Mouse (Mus musculus): ENCODE results near the gene Ptprj. TPM values are rescaled to one million over a fixed set of nuclear protein-coding genes. Genes with fewer than 3 reads are reported as not detected.

Gene Ptprj
- polyA plus RNA-seq, 1 experiment from 2014 or later: 1.7 TPM

GRCm38 (mm10) chr2:90566773-90567528 is 13.5 kb downstream of the Ptprj start:
- H3K27ac ChIP-seq (ENCODE audit: low read depth, low read length): no peak overlapping the region
- no peak for ATAC-seq (replicated peaks; ENCODE audit: insufficient number of reproducible peaks, low FRiP score, low TSS enrichment)
- H3K36me3 ChIP-seq (ENCODE audit: control insufficient read depth, insufficient read depth, low read length): no peaks in the 10 kb centered on the region
- H3K9me3 ChIP-seq (replicated peaks; ENCODE audit: control insufficient read depth, low read length): 0 out of 2 replicates have a peak, but pooled peaks cover 2% of the 10 kb centered on the region
- H3K9ac ChIP-seq (ENCODE audit: low read depth, low read length): no peak overlapping the region
- peaks cover 14% of the 10 kb centered on the region for H3K4me1 ChIP-seq (ENCODE audit: control insufficient read depth, insufficient read depth, low read length)
- no peak overlapping the region for H3K4me3 ChIP-seq (ENCODE audit: low read depth, low read length)
- H3K4me2 ChIP-seq: no peak overlapping the region
- no peaks in the 10 kb centered on the region for H3K27me3 ChIP-seq (ENCODE audit: control insufficient read depth, insufficient read depth, low read length)
- WGBS (ENCODE audit: insufficient replicate concordance): 66% methylated on average over 8 of the region's 8 CpGs

GRCm38 (mm10) chr2:90566046-90566445 is 14.4 kb downstream of the Ptprj start:
- whole genome bisulfite sequencing (ENCODE audit: insufficient replicate concordance): 58% methylated on average over 7 of the region's 7 CpGs
- Histone ChIP-seq H3K4me2 (no peak overlapping the region), H3K27me3 (ENCODE audit: control insufficient read depth, insufficient read depth, low read length) (no peaks in the 10 kb centered on the region), H3K36me3 (ENCODE audit: control insufficient read depth, insufficient read depth, low read length) (no peaks in the 10 kb centered on the region), H3K4me3 (ENCODE audit: low read depth, low read length) (no peak overlapping the region), H3K27ac (ENCODE audit: low read depth, low read length) (no peak overlapping the region), H3K9me3 (replicated peaks; ENCODE audit: control insufficient read depth, low read length) (0 out of 2 replicates have a peak, but pooled peaks cover 2% of the 10 kb centered on the region), H3K9ac (ENCODE audit: low read depth, low read length) (no peak overlapping the region), H3K4me1 (ENCODE audit: control insufficient read depth, insufficient read depth, low read length) (peaks cover 16% of the 10 kb centered on the region)
- ATAC-seq (replicated peaks; ENCODE audit: insufficient number of reproducible peaks, low FRiP score, low TSS enrichment): no peak

GRCm38 (mm10) chr2:90565192-90565929 is 15.1 kb downstream of the Ptprj start:
- Histone ChIP-seq H3K4me2 (no peak overlapping the region), H3K9me3 (replicated peaks; ENCODE audit: control insufficient read depth, low read length) (0 out of 2 replicates have a peak, but pooled peaks cover 2% of the 10 kb centered on the region), H3K9ac (ENCODE audit: low read depth, low read length) (no peak overlapping the region), H3K27me3 (ENCODE audit: control insufficient read depth, insufficient read depth, low read length) (no peaks in the 10 kb centered on the region), H3K4me3 (ENCODE audit: low read depth, low read length) (no peak overlapping the region), H3K4me1 (ENCODE audit: control insufficient read depth, insufficient read depth, low read length) (peaks cover 22% of the 10 kb centered on the region), H3K36me3 (ENCODE audit: control insufficient read depth, insufficient read depth, low read length) (no peaks in the 10 kb centered on the region), H3K27ac (ENCODE audit: low read depth, low read length) (no peak overlapping the region)
- WGBS (ENCODE audit: insufficient replicate concordance): 90% methylated on average over 7 of the region's 7 CpGs
- no peak for ATAC-seq (replicated peaks; ENCODE audit: insufficient number of reproducible peaks, low FRiP score, low TSS enrichment)

GRCm38 (mm10) chr2:90564552-90564951 is 15.9 kb downstream of the Ptprj start:
- no peak for ATAC-seq (replicated peaks; ENCODE audit: insufficient number of reproducible peaks, low FRiP score, low TSS enrichment)
- Histone ChIP-seq H3K4me1 (ENCODE audit: control insufficient read depth, insufficient read depth, low read length) (peaks cover 30% of the 10 kb centered on the region), H3K27ac (ENCODE audit: low read depth, low read length) (no peak overlapping the region)

GRCm38 (mm10) chr2:90563171-90563570 is 17.3 kb downstream of the Ptprj start:
- H3K27ac ChIP-seq (ENCODE audit: low read depth, low read length): no peak overlapping the region
- H3K9ac ChIP-seq (ENCODE audit: low read depth, low read length): no peak overlapping the region
- peaks cover 33% of the 10 kb centered on the region for H3K4me1 ChIP-seq (ENCODE audit: control insufficient read depth, insufficient read depth, low read length)
- H3K36me3 ChIP-seq (ENCODE audit: control insufficient read depth, insufficient read depth, low read length): no peaks in the 10 kb centered on the region
- ATAC-seq (replicated peaks; ENCODE audit: insufficient number of reproducible peaks, low FRiP score, low TSS enrichment): no peak
- no peak overlapping the region for H3K4me3 ChIP-seq (ENCODE audit: low read depth, low read length)
- 66% methylated on average over 4 of the region's 4 CpGs for WGBS (ENCODE audit: insufficient replicate concordance)
- H3K27me3 ChIP-seq (ENCODE audit: control insufficient read depth, insufficient read depth, low read length): no peaks in the 10 kb centered on the region
- no peak overlapping the region for H3K4me2 ChIP-seq
- no peaks in the 10 kb centered on the region for H3K9me3 ChIP-seq (replicated peaks; ENCODE audit: control insufficient read depth, low read length)

More at GRCm38 (mm10) chr2:90564552-90564951, 15.9 kb downstream of the Ptprj start:
- Histone ChIP-seq H3K9ac (ENCODE audit: low read depth, low read length) (no peak overlapping the region), H3K27me3 (ENCODE audit: control insufficient read depth, insufficient read depth, low read length) (no peaks in the 10 kb centered on the region), H3K9me3 (replicated peaks; ENCODE audit: control insufficient read depth, low read length) (0 out of 2 replicates have a peak, but pooled peaks cover 2% of the 10 kb centered on the region), H3K4me3 (ENCODE audit: low read depth, low read length) (no peak overlapping the region), H3K4me2 (no peak overlapping the region), H3K36me3 (ENCODE audit: control insufficient read depth, insufficient read depth, low read length) (no peaks in the 10 kb centered on the region)
- 76% methylated on average over 8 of the region's 8 CpGs for WGBS (ENCODE audit: insufficient replicate concordance)

- Histone ChIP-seq H3K4me3 (ENCODE audit: low read depth, low read length) (no peak overlapping the region), H3K36me3 (ENCODE audit: control insufficient read depth, insufficient read depth, low read length) (no peaks in the 10 kb centered on the region), H3K27me3 (ENCODE audit: control insufficient read depth, insufficient read depth, low read length) (no peaks in the 10 kb centered on the region), H3K4me1 (ENCODE audit: control insufficient read depth, insufficient read depth, low read length) (peaks cover 33% of the 10 kb centered on the region), H3K9me3 (replicated peaks; ENCODE audit: control insufficient read depth, low read length) (no peaks in the 10 kb centered on the region), H3K4me2 (no peak overlapping the region), H3K27ac (ENCODE audit: low read depth, low read length) (no peak overlapping the region), H3K9ac (ENCODE audit: low read depth, low read length) (no peak overlapping the region)
- 55% methylated on average over 8 of the region's 8 CpGs for WGBS (ENCODE audit: insufficient replicate concordance)
- no peak for ATAC-seq (replicated peaks; ENCODE audit: insufficient number of reproducible peaks, low FRiP score, low TSS enrichment)
Measured at GRCm38 (mm10) chr2:90562126-90562670, 18.2 kb downstream of the Ptprj start.

- Histone ChIP-seq H3K4me2 (peak overlapping the region; percentile 7; the same call in 1 of the 2 replicates), H3K4me3 (ENCODE audit: low read depth, low read length) (no peak overlapping the region), H3K27ac (ENCODE audit: low read depth, low read length) (peak overlapping the region; percentile 74; the same call in 1 of the 2 replicates), H3K4me1 (ENCODE audit: control insufficient read depth, insufficient read depth, low read length) (peaks cover 24% of the 10 kb centered on the region), H3K9me3 (replicated peaks; ENCODE audit: control insufficient read depth, low read length) (no peaks in the 10 kb centered on the region), H3K9ac (ENCODE audit: low read depth, low read length) (no peak overlapping the region), H3K36me3 (ENCODE audit: control insufficient read depth, insufficient read depth, low read length) (no peaks in the 10 kb centered on the region), H3K27me3 (ENCODE audit: control insufficient read depth, insufficient read depth, low read length) (no peaks in the 10 kb centered on the region)
- ATAC-seq (replicated peaks; ENCODE audit: insufficient number of reproducible peaks, low FRiP score, low TSS enrichment): peak; percentile 90
- 31% methylated on average over 6 of the region's 6 CpGs for WGBS (ENCODE audit: insufficient replicate concordance)
Measured at GRCm38 (mm10) chr2:90560197-90560843, 20.1 kb downstream of the Ptprj start.

GRCm38 (mm10) chr2:90559688-90560196 is 20.7 kb downstream of the Ptprj start:
- peak overlapping the region; percentile 74 for H3K27ac ChIP-seq (ENCODE audit: low read depth, low read length)
- no peaks in the 10 kb centered on the region for H3K36me3 ChIP-seq (ENCODE audit: control insufficient read depth, insufficient read depth, low read length)
- no peak overlapping the region for H3K4me3 ChIP-seq (ENCODE audit: low read depth, low read length)
- H3K27me3 ChIP-seq (ENCODE audit: control insufficient read depth, insufficient read depth, low read length): no peaks in the 10 kb centered on the region
- no peaks in the 10 kb centered on the region for H3K9me3 ChIP-seq (replicated peaks; ENCODE audit: control insufficient read depth, low read length)
- peaks cover 24% of the 10 kb centered on the region for H3K4me1 ChIP-seq (ENCODE audit: control insufficient read depth, insufficient read depth, low read length)
- H3K9ac ChIP-seq (ENCODE audit: low read depth, low read length): no peak overlapping the region
- ATAC-seq (replicated peaks; ENCODE audit: insufficient number of reproducible peaks, low FRiP score, low TSS enrichment): 0 out of 2 replicates have a peak, but pooled peaks have one; percentile 39
- 67% methylated on average over 12 of the region's 12 CpGs for WGBS (ENCODE audit: insufficient replicate concordance)
- peak overlapping the region; percentile 2; the same call in 1 of the 2 replicates for H3K4me2 ChIP-seq
